Mouse (Mus musculus): Measurements from ENCODE around the gene Fbxo34. TPM values are rescaled to one million over a fixed set of nuclear protein-coding genes. Genes with fewer than 3 reads are reported as not detected.

Gene Fbxo34
- polyA plus RNA-seq, 1 experiment from 2014 or later = 22.8 TPM

- no peak overlapping the region for H3K27ac ChIP-seq
- H3K9ac ChIP-seq = no peak overlapping the region
- no peak overlapping the region for H3K4me2 ChIP-seq
- H3K4me1 ChIP-seq = no peaks in the 10 kb centered on the region
- 94% methylated on average over 3 of the region's 3 CpGs for WGBS
- H3K9me3 ChIP-seq = no peaks in the 10 kb centered on the region
- H3K27me3 ChIP-seq = no peaks in the 10 kb centered on the region
- ATAC-seq (ENCODE audit: low FRiP score) = no peak
- H3K36me3 ChIP-seq (replicated peaks) = no peaks in the 10 kb centered on the region
- H3K4me3 ChIP-seq (replicated peaks) = no peak overlapping the region
Observed at GRCm38 (mm10) chr14:47504036-47504435, 53.8 kb downstream of the Fbxo34 start.

GRCm38 (mm10) chr14:47506676-47507075, 56.5 kb downstream of the Fbxo34 start:
- Histone ChIP-seq H3K4me3 (replicated peaks) (no peak overlapping the region), H3K4me1 (no peaks in the 10 kb centered on the region), H3K9ac (no peak overlapping the region), H3K27me3 (no peaks in the 10 kb centered on the region), H3K27ac (no peak overlapping the region), H3K9me3 (no peaks in the 10 kb centered on the region), H3K4me2 (no peak overlapping the region), H3K36me3 (replicated peaks) (no peaks in the 10 kb centered on the region)
- ATAC-seq (ENCODE audit: low FRiP score) = no peak
- 93% methylated on average over 5 of the region's 5 CpGs for WGBS

- no peaks in the 10 kb centered on the region for H3K4me1 ChIP-seq
- ATAC-seq (ENCODE audit: low FRiP score) = no peak
- H3K27me3 ChIP-seq = no peaks in the 10 kb centered on the region
- no peaks in the 10 kb centered on the region for H3K9me3 ChIP-seq
- no peaks in the 10 kb centered on the region for H3K36me3 ChIP-seq (replicated peaks)
- no peak overlapping the region for H3K4me2 ChIP-seq
- H3K9ac ChIP-seq = no peak overlapping the region
- H3K4me3 ChIP-seq (replicated peaks) = no peak overlapping the region
- H3K27ac ChIP-seq = no peak overlapping the region
Observed at GRCm38 (mm10) chr14:47508035-47508434, 57.8 kb downstream of the Fbxo34 start.

GRCm38 (mm10) chr14:47510244-47510643, 60.0 kb downstream of the Fbxo34 start:
- no peaks in the 10 kb centered on the region for H3K4me1 ChIP-seq
- no peaks in the 10 kb centered on the region for H3K9me3 ChIP-seq
- ATAC-seq (ENCODE audit: low FRiP score) = no peak
- H3K27me3 ChIP-seq = no peaks in the 10 kb centered on the region
- no peak overlapping the region for H3K4me3 ChIP-seq (replicated peaks)
- 91% methylated on average over 4 of the region's 4 CpGs for WGBS
- H3K9ac ChIP-seq = no peak overlapping the region
- no peaks in the 10 kb centered on the region for H3K36me3 ChIP-seq (replicated peaks)
- no peak overlapping the region for H3K27ac ChIP-seq
- H3K4me2 ChIP-seq = no peak overlapping the region

- no peak overlapping the region for H3K27ac ChIP-seq
- H3K27me3 ChIP-seq = no peaks in the 10 kb centered on the region
- H3K9ac ChIP-seq = no peak overlapping the region
- H3K9me3 ChIP-seq = no peaks in the 10 kb centered on the region
- no peaks in the 10 kb centered on the region for H3K4me1 ChIP-seq
- ATAC-seq (ENCODE audit: low FRiP score) = no peak
- H3K4me2 ChIP-seq = no peak overlapping the region
- WGBS = 92% methylated on average over 3 of the region's 3 CpGs
- no peaks in the 10 kb centered on the region for H3K36me3 ChIP-seq (replicated peaks)
- H3K4me3 ChIP-seq (replicated peaks) = no peak overlapping the region
Observed at GRCm38 (mm10) chr14:47513606-47514005, 63.4 kb downstream of the Fbxo34 start.

GRCm38 (mm10) chr14:47514816-47515453, 64.7 kb downstream of the Fbxo34 start:
- no peaks in the 10 kb centered on the region for H3K4me1 ChIP-seq
- no peaks in the 10 kb centered on the region for H3K36me3 ChIP-seq (replicated peaks)
- no peaks in the 10 kb centered on the region for H3K9me3 ChIP-seq
- H3K9ac ChIP-seq = no peak overlapping the region
- H3K27me3 ChIP-seq = no peaks in the 10 kb centered on the region
- ATAC-seq (ENCODE audit: low FRiP score) = no peak
- no peak overlapping the region for H3K4me3 ChIP-seq (replicated peaks)
- 65% methylated on average over 7 of the region's 7 CpGs for WGBS
- no peak overlapping the region for H3K27ac ChIP-seq
- H3K4me2 ChIP-seq = no peak overlapping the region

- Histone ChIP-seq H3K4me3 (replicated peaks) (no peak overlapping the region), H3K4me1 (no peaks in the 10 kb centered on the region), H3K36me3 (replicated peaks) (no peaks in the 10 kb centered on the region), H3K9me3 (no peaks in the 10 kb centered on the region), H3K9ac (no peak overlapping the region), H3K27ac (no peak overlapping the region), H3K27me3 (no peaks in the 10 kb centered on the region), H3K4me2 (no peak overlapping the region)
- 88% methylated on average over 8 of the region's 8 CpGs for WGBS
- no peak for ATAC-seq (ENCODE audit: low FRiP score)
Observed at GRCm38 (mm10) chr14:47515636-47516035, 65.4 kb downstream of the Fbxo34 start.

- WGBS = 88% methylated on average over 6 of the region's 6 CpGs
- no peak for ATAC-seq (ENCODE audit: low FRiP score)
- no peaks in the 10 kb centered on the region for H3K4me1 ChIP-seq
- no peaks in the 10 kb centered on the region for H3K36me3 ChIP-seq (replicated peaks)
- no peak overlapping the region for H3K4me3 ChIP-seq (replicated peaks)
- no peak overlapping the region for H3K9ac ChIP-seq
- no peak overlapping the region for H3K4me2 ChIP-seq
- H3K27ac ChIP-seq = no peak overlapping the region
- H3K27me3 ChIP-seq = no peaks in the 10 kb centered on the region
- H3K9me3 ChIP-seq = no peaks in the 10 kb centered on the region
Observed at GRCm38 (mm10) chr14:47516755-47517154, 66.5 kb downstream of the Fbxo34 start.

- H3K36me3 ChIP-seq (replicated peaks) = no peaks in the 10 kb centered on the region
- H3K9ac ChIP-seq = no peak overlapping the region
- no peak for ATAC-seq (ENCODE audit: low FRiP score)
- 96% methylated on average over 6 of the region's 6 CpGs for WGBS
- H3K27ac ChIP-seq = no peak overlapping the region
- H3K4me3 ChIP-seq (replicated peaks) = no peak overlapping the region
- H3K4me2 ChIP-seq = no peak overlapping the region
- no peaks in the 10 kb centered on the region for H3K4me1 ChIP-seq
- H3K9me3 ChIP-seq = no peaks in the 10 kb centered on the region
- no peaks in the 10 kb centered on the region for H3K27me3 ChIP-seq
Observed at GRCm38 (mm10) chr14:47518619-47519018, 68.4 kb downstream of the Fbxo34 start.

GRCm38 (mm10) chr14:47520751-47521449, 70.7 kb downstream of the Fbxo34 start:
- Histone ChIP-seq H3K9me3 (no peaks in the 10 kb centered on the region), H3K27me3 (no peaks in the 10 kb centered on the region), H3K9ac (no peak overlapping the region), H3K36me3 (replicated peaks) (no peaks in the 10 kb centered on the region), H3K27ac (no peak overlapping the region), H3K4me2 (no peak overlapping the region), H3K4me1 (no peaks in the 10 kb centered on the region), H3K4me3 (replicated peaks) (no peak overlapping the region)
- 87% methylated on average over 13 of the region's 13 CpGs for WGBS
- ATAC-seq (ENCODE audit: low FRiP score) = no peak

GRCm38 (mm10) chr14:47521609-47522008, 71.4 kb downstream of the Fbxo34 start:
- 94% methylated on average over 1 of the region's 1 CpGs for WGBS
- Histone ChIP-seq H3K27ac (no peak overlapping the region), H3K4me3 (replicated peaks) (no peak overlapping the region), H3K36me3 (replicated peaks) (no peaks in the 10 kb centered on the region), H3K4me2 (no peak overlapping the region), H3K4me1 (no peaks in the 10 kb centered on the region), H3K9ac (no peak overlapping the region), H3K9me3 (no peaks in the 10 kb centered on the region), H3K27me3 (no peaks in the 10 kb centered on the region)
- no peak for ATAC-seq (ENCODE audit: low FRiP score)

- ATAC-seq (ENCODE audit: low FRiP score) = no peak
- 90% methylated on average over 7 of the region's 7 CpGs for WGBS
- no peak overlapping the region for H3K4me2 ChIP-seq
Observed at GRCm38 (mm10) chr14:47522301-47522700, 72.1 kb downstream of the Fbxo34 start.

GRCm38 (mm10) chr14:47525374-47525773, 75.2 kb downstream of the Fbxo34 start:
- ATAC-seq (ENCODE audit: low FRiP score) = no peak
- no peak overlapping the region for H3K4me3 ChIP-seq (replicated peaks)
- H3K9ac ChIP-seq = no peak overlapping the region
- no peak overlapping the region for H3K4me2 ChIP-seq
- H3K27me3 ChIP-seq = no peaks in the 10 kb centered on the region
- no peak overlapping the region for H3K27ac ChIP-seq
- no peaks in the 10 kb centered on the region for H3K9me3 ChIP-seq
- 82% methylated on average over 8 of the region's 8 CpGs for WGBS
- H3K36me3 ChIP-seq (replicated peaks) = no peaks in the 10 kb centered on the region; the same call in none of the 2 replicates
- H3K4me1 ChIP-seq = no peaks in the 10 kb centered on the region

More at GRCm38 (mm10) chr14:47522301-47522700, 72.1 kb downstream of the Fbxo34 start:
- Histone ChIP-seq H3K9ac (no peak overlapping the region), H3K36me3 (replicated peaks) (no peaks in the 10 kb centered on the region), H3K27ac (no peak overlapping the region), H3K9me3 (no peaks in the 10 kb centered on the region), H3K4me1 (no peaks in the 10 kb centered on the region), H3K27me3 (no peaks in the 10 kb centered on the region), H3K4me3 (replicated peaks) (no peak overlapping the region)

Measured in forebrain, embryonic 12.5 days (tissue).